Mouse (Mus musculus) midbrain, embryonic 14.5 days (tissue): Measurements from ENCODE around the gene Prdm16. TPM values are rescaled to one million over a fixed set of nuclear protein-coding genes. Genes with fewer than 3 reads are reported as not detected.

ENCODE experiments used
- ATAC-seq: fragments of 200-750 bp; cut with Nextera tagmentation; 2 replicates; pipeline ENCODE4 v1.8.0; 2017; ENCODE audit warnings: moderate number of reproducible peaks, moderate library complexity; ENCODE audit not compliant: low FRiP score, low TSS enrichment
- DNase-seq: peaks from one replicate; pipeline ENCODE4 v3.0.0-alpha.2; 2015
- H3K27ac ChIP-seq: fragments of 300-500 bp; sonication (generic); replicated peaks from 2 replicates; pipeline ENCODE4 v1.5.1; 2014; ENCODE audit warnings: mild to moderate bottlenecking, low read depth, low read length, moderate library complexity
- H3K27me3 ChIP-seq: fragments of 300-500 bp; sonication (generic); 2 replicates; pipeline ENCODE4 v1.6.1; 2014; ENCODE audit warnings: low read length, control low read depth, mixed read lengths; ENCODE audit not compliant: control insufficient read depth, insufficient read depth
- H3K36me3 ChIP-seq: fragments of 300-500 bp; sonication (generic); 2 replicates; pipeline ENCODE4 v1.6.1; 2014; ENCODE audit warnings: low read length, control low read depth; ENCODE audit not compliant: control insufficient read depth, insufficient read depth
- H3K4me1 ChIP-seq: fragments of 300-500 bp; sonication (generic); 2 replicates; pipeline ENCODE4 v1.6.1; 2014; ENCODE audit warnings: mild to moderate bottlenecking, antibody characterized with exemption, low read length, control low read depth; ENCODE audit not compliant: control insufficient read depth, insufficient read depth
- H3K4me2 ChIP-seq: fragments of 300-500 bp; sonication (generic); 2 replicates; pipeline ENCODE4 v1.6.1; 2014; ENCODE audit warnings: mild to moderate bottlenecking, low read length, moderate library complexity
- H3K4me3 ChIP-seq: fragments of 300-500 bp; sonication (generic); replicated peaks from 2 replicates; pipeline ENCODE4 v1.5.1; 2014; ENCODE audit warnings: low read depth, low read length
- H3K9ac ChIP-seq: fragments of 300-500 bp; sonication (generic); replicated peaks from 2 replicates; pipeline ENCODE4 v1.6.1; 2014; ENCODE audit warnings: mild to moderate bottlenecking, low read length, moderate library complexity
- H3K9me3 ChIP-seq: fragments of 300-500 bp; sonication (generic); 2 replicates; pipeline ENCODE4 v1.6.1; 2016; ENCODE audit warnings: low read length, control low read depth, mixed read lengths; ENCODE audit not compliant: control insufficient read depth
- WGBS: fragments of 180-500 bp; shearing (Covaris S2); extraction: QIAGEN DNeasy Blood & Tissue Kit; methylation state at CpG from one replicate; pipeline ENCODE4 v1.1.7; 2014; 5-methylcytosine and 5-hydroxymethylcytosine counted together
- polyA plus RNA-seq: library from polyadenylated mRNA; unstranded; fragments of >200 nt; fragmentation: Nextera tagmentation; extraction: Ambion mirVana; gene quantifications from 2 replicates; pipeline ENCODE4 v1.2.1, GENCODE M21; 2014

Gene Prdm16
- polyA plus RNA-seq, 1 experiment from 2014 or later = 10.1 TPM

- WGBS = 23% methylated on average over 8 of the region's 8 CpGs
- Histone ChIP-seq H3K27me3 (peaks cover 7% of the 10 kb centered on the region; the same call in 1 of the 2 replicates), H3K4me2 (no peak overlapping the region), H3K9me3 (no peaks in the 10 kb centered on the region), H3K4me3 (no peak overlapping the region), H3K4me1 (peaks cover 29% of the 10 kb centered on the region), H3K36me3 (no peaks in the 10 kb centered on the region), H3K27ac (peak overlapping the region; percentile 61; the same call in 1 of the 2 replicates), H3K9ac (no peak overlapping the region)
- no peak for ATAC-seq
- peak; percentile 57 for DNase-seq
These were observed 120.2 kb downstream of the Prdm16 start for GRCm38 (mm10) chr4:154516470-154516869.

GRCm38 (mm10) chr4:154513664-154514063 is 123.0 kb downstream of the Prdm16 start:
- ATAC-seq (no peak), DNase-seq (no peak)
- no peak overlapping the region for H3K4me3 ChIP-seq
- H3K4me1 ChIP-seq = peaks cover 32% of the 10 kb centered on the region
- peaks cover 18% of the 10 kb centered on the region; the same call in 1 of the 2 replicates for H3K27me3 ChIP-seq
- no peak overlapping the region for H3K27ac ChIP-seq
- H3K36me3 ChIP-seq = no peaks in the 10 kb centered on the region
- H3K4me2 ChIP-seq = no peak overlapping the region
- H3K9ac ChIP-seq = no peak overlapping the region
- 65% methylated on average over 2 of the region's 2 CpGs for WGBS
- H3K9me3 ChIP-seq = no peaks in the 10 kb centered on the region

- Histone ChIP-seq H3K27me3 (peaks cover 18% of the 10 kb centered on the region; the same call in 1 of the 2 replicates), H3K36me3 (no peaks in the 10 kb centered on the region), H3K27ac (no peak overlapping the region), H3K4me3 (no peak overlapping the region), H3K4me1 (peaks cover 32% of the 10 kb centered on the region), H3K9ac (no peak overlapping the region), H3K4me2 (no peak overlapping the region), H3K9me3 (no peaks in the 10 kb centered on the region)
- DNase-seq (no peak), ATAC-seq (no peak)
- 18% methylated on average over 15 of the region's 15 CpGs for WGBS
These were observed 124.1 kb downstream of the Prdm16 start for GRCm38 (mm10) chr4:154512518-154513090.

GRCm38 (mm10) chr4:154511767-154512166 is 124.9 kb downstream of the Prdm16 start:
- Histone ChIP-seq H3K27ac (no peak overlapping the region), H3K9me3 (no peaks in the 10 kb centered on the region)

GRCm38 (mm10) chr4:154506774-154507435 is 129.8 kb downstream of the Prdm16 start:
- H3K36me3 ChIP-seq = no peaks in the 10 kb centered on the region
- peaks cover 26% of the 10 kb centered on the region for H3K27me3 ChIP-seq
- WGBS = 2% methylated on average over 20 of the region's 20 CpGs
- H3K4me1 ChIP-seq = peaks cover 44% of the 10 kb centered on the region
- peak overlapping the region; percentile 42 for H3K4me2 ChIP-seq
- no peaks in the 10 kb centered on the region for H3K9me3 ChIP-seq
- no peak overlapping the region for H3K4me3 ChIP-seq
- H3K27ac ChIP-seq = no peak overlapping the region
- peak; percentile 76 for DNase-seq
- no peak overlapping the region for H3K9ac ChIP-seq
- ATAC-seq = no peak

More at GRCm38 (mm10) chr4:154511767-154512166, 124.9 kb downstream of the Prdm16 start:
- Histone ChIP-seq H3K27me3 (peaks cover 21% of the 10 kb centered on the region; the same call in 1 of the 2 replicates), H3K9ac (no peak overlapping the region), H3K36me3 (no peaks in the 10 kb centered on the region), H3K4me1 (peaks cover 37% of the 10 kb centered on the region), H3K4me3 (no peak overlapping the region), H3K4me2 (no peak overlapping the region)
- 29% methylated on average over 4 of the region's 4 CpGs for WGBS
- DNase-seq = no peak
- ATAC-seq = no peak

GRCm38 (mm10) chr4:154505313-154505712 is 131.4 kb downstream of the Prdm16 start:
- ATAC-seq (no peak), DNase-seq (no peak)
- WGBS = 90% methylated on average over 5 of the region's 5 CpGs
- Histone ChIP-seq H3K27me3 (peaks cover 28% of the 10 kb centered on the region), H3K4me1 (peaks cover 51% of the 10 kb centered on the region), H3K27ac (no peak overlapping the region), H3K4me3 (no peak overlapping the region), H3K4me2 (no peak overlapping the region), H3K9ac (no peak overlapping the region), H3K9me3 (no peaks in the 10 kb centered on the region), H3K36me3 (no peaks in the 10 kb centered on the region)

- Histone ChIP-seq H3K27me3 (peaks cover 28% of the 10 kb centered on the region), H3K9ac (no peak overlapping the region), H3K27ac (0 out of 2 replicates have a peak overlapping the region, but pooled peaks have one; percentile 10), H3K4me2 (0 out of 2 replicates have a peak overlapping the region, but pooled peaks have one; percentile 1), H3K9me3 (no peaks in the 10 kb centered on the region), H3K36me3 (no peaks in the 10 kb centered on the region), H3K4me3 (no peak overlapping the region), H3K4me1 (peaks cover 69% of the 10 kb centered on the region)
- 27% methylated on average over 21 of the region's 21 CpGs for WGBS
- ATAC-seq (0 out of 2 replicates have a peak, but pooled peaks have one; percentile 15), DNase-seq (peak; percentile 55)
These were observed 133.3 kb downstream of the Prdm16 start for GRCm38 (mm10) chr4:154503260-154503829.

- WGBS = 51% methylated on average over 16 of the region's 16 CpGs
These were observed 134.2 kb downstream of the Prdm16 start for GRCm38 (mm10) chr4:154502403-154503000.

More at GRCm38 (mm10) chr4:154502403-154503000, 134.2 kb downstream of the Prdm16 start:
- Histone ChIP-seq H3K9me3 (no peaks in the 10 kb centered on the region), H3K27ac (no peak overlapping the region), H3K9ac (no peak overlapping the region), H3K36me3 (no peaks in the 10 kb centered on the region), H3K27me3 (peaks cover 36% of the 10 kb centered on the region), H3K4me1 (peaks cover 77% of the 10 kb centered on the region), H3K4me3 (no peak overlapping the region), H3K4me2 (peak overlapping the region; percentile 1; the same call in 1 of the 2 replicates)
- peak; percentile 55 for DNase-seq
- no peak for ATAC-seq
